Mouse (Mus musculus) left cerebral cortex, adult 2 months (tissue): ENCODE data around the gene Prl3b1. TPM values are rescaled to one million over a fixed set of nuclear protein-coding genes. Genes with fewer than 3 reads are reported as not detected.

Experiments
- DNase-seq, 2 experiments: peaks; one replicate each; pipeline ENCODE4 v3.0.0; 2021 to 2022; ENCODE audit warnings: low spot score in 2 of 2, mixed read lengths in 1 of 2; ENCODE audit errors: extremely low spot score in 1 of 2
- H3K27ac ChIP-seq: fragments of 200-600 bp; 2 replicates; pipeline ENCODE4 v1.8.1; 2022
- H3K4me3 ChIP-seq: fragments of 200-600 bp; 2 replicates; pipeline ENCODE4 v1.8.1; 2022
- CTCF ChIP-seq: fragments of 200-600 bp; IDR thresholded peaks from 2 replicates; pipeline ENCODE4 v1.8.1; 2022; ENCODE audit warnings: antibody characterized with exemption, mild to moderate bottlenecking, moderate library complexity
- intact Hi-C: fragments of 180-260 bp; cut with DNase I; formaldehyde crosslinking; loops from one replicate; pipeline ENCODE4 v1.15.1; 2025
- long read RNA-seq, 2 experiments: library from polyadenylated mRNA; stranded (forward); transcript quantifications; one replicate each; pipeline ENCODE4 v2.0.0; 2021; ENCODE audit warnings: borderline mapping rate in 2 of 2
- total RNA-seq, 2 experiments: library from RNA; stranded (reverse); gene quantifications; 2 replicates each; pipeline ENCODE4 v1.2.3; 2021

Gene Prl3b1
- not detected for total RNA-seq
- long read RNA-seq, experiment 1: 0 reads
- long read RNA-seq, experiment 2: 0 reads

- intact Hi-C loops: no loop called here
- DNase-seq: no peak
- H3K27ac ChIP-seq: no peak within 1 kb of the TSS
- H3K4me3 ChIP-seq: no peak within 1 kb of the TSS
- no peak for TF ChIP-seq CTCF
Measured at GRCm38 (mm10) chr13:27241547-27241946, at the start of gene Prl3b1. Gene Prl3b1 (plus strand): TSS chr13:27241847.

GRCm38 (mm10) chr13:27196359-27196758 lies 45.3 kb upstream of the Prl3b1 start, which contains the start of gene Prl3c1:
Gene Prl3c1 (plus strand): TSS chr13:27196659.
- intact Hi-C loops: no loop called here
- DNase-seq: no peak
- no peak for TF ChIP-seq CTCF
- Histone ChIP-seq H3K4me3 (no peak within 1 kb of the TSS), H3K27ac (no peak within 1 kb of the TSS)

GRCm38 (mm10) chr13:27259136-27259535 lies 17.5 kb downstream of the Prl3b1 start, which contains the start of gene Prl3a1:
Gene Prl3a1 (plus strand): TSS chr13:27259436.
- H3K4me3 ChIP-seq: no peak within 1 kb of the TSS
- TF ChIP-seq CTCF: no peak
- no peak within 1 kb of the TSS for H3K27ac ChIP-seq
- no peak for DNase-seq
- intact Hi-C loops: no loop called here

Other genes with a start within 250 kb of the Prl3b1 start
- gene Prl, start 184.3 kb upstream of the Prl3b1 start, total RNA-seq: not detected
- gene Prl3d1, start 147.7 kb upstream of the Prl3b1 start, total RNA-seq: not detected
- not detected for gene Prl3d2, start 120.1 kb upstream of the Prl3b1 start, total RNA-seq
- not detected for gene Prl3d3, start 85.1 kb upstream of the Prl3b1 start, total RNA-seq
- gene Prl3c1, start 45.2 kb upstream of the Prl3b1 start, total RNA-seq: not detected
- gene Prl3a1, start 17.6 kb downstream of the Prl3b1 start, total RNA-seq: not detected
- gene Prl6a1, start 70.8 kb downstream of the Prl3b1 start, total RNA-seq: not detected
- not detected for gene Prl8a2, start 103.8 kb downstream of the Prl3b1 start, total RNA-seq
- gene Prl2b1, start 149.0 kb downstream of the Prl3b1 start, total RNA-seq: not detected
- not detected for gene Prl8a6, start 196.8 kb downstream of the Prl3b1 start, total RNA-seq